Mouse (Mus musculus): ENCODE measurements around the gene Rdm1. TPM values are rescaled to one million over a fixed set of nuclear protein-coding genes. Genes with fewer than 3 reads are reported as not detected.
A peak's percentile ranks its signal among the peaks of the same experiment; 100 is the strongest.

Gene Rdm1
- total RNA-seq, 2 experiments from 2014 or later: 29.2 to 35.0 TPM

DNA sequence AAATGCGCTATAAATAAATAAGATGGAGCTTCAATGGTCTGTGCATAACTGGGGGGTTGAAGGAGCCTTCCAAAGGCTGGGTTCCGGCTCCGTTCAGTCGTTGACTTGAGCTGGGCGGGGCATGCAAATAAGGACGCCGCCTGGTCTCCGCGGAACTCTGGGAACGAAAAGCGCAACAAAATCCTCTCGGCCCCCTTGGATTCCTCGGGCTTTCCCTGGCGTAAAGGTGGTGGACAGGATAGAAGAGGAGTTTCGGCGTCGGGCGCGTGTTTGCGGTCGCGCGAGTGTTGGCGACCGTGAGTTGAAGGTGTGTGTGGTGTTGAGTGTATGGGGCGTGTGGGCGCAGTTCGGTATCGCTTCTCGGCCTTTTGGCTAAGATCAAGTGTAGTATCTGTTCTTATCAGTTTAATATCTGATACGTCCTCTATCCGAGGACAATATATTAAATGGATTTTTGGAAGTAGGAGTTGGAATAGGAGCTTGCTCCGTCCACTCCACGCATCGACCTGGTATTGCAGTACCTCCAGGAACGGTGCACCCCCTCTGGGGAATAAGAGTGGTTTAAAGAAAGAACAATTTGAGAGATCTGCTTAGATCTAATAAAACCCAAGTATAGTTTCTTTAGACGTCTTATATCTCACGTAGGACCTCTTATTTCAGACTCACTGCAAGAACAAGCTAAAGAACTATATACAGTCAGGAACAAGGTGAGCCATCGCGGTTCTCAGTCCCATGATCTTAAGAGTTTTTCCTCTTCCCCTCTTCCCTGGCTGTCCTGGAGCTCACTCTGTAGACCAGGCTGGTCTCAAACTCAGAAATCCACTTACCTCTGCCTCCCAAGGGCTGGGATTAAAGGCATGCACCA lies 31.1 kb downstream of the Rdm1 start:
- peak; percentile 85 for DNase-seq

DNA sequence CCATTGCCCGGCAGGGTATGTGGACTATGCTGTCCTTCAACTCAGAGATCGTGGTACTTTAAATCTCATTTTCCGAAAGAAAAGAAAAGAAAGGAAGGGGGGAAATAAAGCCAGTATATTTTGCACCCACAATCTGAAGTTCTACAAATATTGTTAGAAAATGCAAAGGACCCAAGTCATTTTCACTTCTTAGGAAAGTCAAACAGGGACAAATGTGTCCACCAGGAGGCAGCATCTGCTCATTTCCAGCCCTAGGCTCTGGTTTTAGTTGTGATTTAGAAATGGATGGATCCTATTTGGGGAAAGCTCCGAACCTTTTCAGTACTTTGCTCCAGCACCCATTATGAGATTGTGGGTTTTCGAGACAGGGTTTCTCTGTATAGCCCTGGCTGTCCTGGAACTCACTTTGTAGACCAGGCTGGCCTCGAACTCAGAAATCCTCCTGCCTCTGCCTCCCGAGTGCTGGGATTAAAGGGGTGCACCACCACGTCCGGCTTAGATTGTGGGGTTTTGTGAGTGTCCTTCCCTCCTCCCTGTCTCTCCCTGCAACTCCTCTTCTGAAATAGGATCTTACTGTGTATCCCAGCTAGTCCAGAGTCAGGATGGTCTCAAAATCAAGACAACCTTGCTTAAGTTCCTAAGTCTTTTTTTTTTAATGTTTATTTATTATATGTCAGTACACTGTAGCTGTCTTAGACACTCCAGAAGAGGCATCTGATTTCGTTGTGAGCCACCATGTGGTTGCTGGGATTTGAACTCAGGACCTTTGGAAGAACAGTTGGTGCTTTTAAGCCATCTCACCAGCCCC lies 32.0 kb downstream of the Rdm1 start:
- DNase-seq: peak; percentile 79

DNA sequence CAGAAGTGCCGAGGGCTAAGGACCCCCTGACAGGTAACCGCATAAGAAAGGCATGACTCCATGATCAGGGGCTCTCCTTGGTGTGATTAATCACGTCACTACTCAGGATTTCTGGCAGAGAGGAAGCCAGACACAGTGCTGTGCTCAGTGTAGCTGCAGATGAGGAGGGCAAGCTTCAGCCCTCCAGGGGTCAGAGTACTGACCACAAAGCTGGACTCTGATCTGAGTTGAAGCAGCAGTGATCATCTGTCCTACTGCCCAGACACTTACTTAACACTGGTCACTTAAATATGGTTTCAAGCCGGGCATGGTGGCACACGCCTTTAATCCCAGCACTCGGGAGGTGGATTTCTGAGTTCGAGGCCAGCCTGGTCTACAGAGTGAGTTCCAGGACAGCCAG lies 34.2 kb downstream of the Rdm1 start:
- no peak for DNase-seq

DNA sequence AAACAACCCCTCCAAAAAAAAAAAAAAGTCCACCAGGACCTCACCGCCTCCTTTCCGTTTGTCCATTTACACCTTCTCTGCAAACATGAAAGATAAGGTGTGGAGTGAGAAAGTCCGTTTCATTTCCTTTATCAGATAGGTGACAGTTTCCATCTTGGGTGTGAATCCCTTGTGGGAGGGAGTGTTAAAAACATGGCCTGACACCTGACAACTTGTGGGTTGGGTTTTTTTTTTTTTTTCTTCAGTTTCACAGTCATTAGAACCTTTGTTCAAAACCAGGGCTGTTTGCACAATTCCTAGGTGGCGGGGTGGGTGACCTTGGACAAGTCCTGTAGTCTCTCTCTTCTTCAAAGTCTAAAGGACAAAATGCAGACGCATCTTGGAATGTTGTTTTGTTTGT lies 34.8 kb downstream of the Rdm1 start:
- no peak for DNase-seq

DNA sequence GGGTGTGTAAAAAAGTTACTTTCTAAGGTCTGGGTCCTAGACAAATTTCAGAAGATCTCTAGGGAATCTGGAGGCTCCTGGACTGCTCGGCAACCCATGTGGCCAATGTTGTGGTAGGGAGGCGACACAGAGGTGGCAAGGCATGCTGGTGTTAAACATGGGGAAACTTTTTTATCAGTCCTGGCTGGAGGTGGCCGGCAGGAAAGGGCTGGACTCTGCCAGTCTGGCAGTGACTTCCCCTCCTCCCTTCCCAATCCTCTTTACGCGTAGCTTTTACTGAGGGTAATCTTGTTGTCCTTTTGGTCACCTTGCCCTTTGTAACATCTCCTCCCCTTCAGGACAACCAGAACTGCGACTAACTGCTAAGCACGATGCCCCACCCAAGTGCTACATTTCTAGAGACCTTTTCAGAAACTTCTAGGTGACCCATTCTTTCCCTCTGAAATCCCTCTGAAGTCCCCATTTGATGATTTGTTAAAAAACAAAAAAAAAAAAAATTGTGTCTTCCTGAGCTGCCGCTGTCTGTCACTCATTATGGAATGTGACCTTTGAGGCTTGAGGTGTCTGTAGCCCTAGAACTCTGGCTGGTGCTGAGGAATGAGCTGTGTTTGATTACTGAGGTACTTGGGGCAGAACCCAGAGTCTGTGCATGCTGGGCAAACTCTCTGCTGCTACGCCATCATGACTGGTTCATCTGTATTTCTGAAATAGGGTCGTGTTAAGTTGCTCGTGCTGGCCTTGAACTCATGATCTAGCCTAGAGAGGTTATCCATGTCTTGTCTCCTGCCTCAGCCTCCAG lies 36.4 kb downstream of the Rdm1 start:
- DNase-seq: no peak

DNA sequence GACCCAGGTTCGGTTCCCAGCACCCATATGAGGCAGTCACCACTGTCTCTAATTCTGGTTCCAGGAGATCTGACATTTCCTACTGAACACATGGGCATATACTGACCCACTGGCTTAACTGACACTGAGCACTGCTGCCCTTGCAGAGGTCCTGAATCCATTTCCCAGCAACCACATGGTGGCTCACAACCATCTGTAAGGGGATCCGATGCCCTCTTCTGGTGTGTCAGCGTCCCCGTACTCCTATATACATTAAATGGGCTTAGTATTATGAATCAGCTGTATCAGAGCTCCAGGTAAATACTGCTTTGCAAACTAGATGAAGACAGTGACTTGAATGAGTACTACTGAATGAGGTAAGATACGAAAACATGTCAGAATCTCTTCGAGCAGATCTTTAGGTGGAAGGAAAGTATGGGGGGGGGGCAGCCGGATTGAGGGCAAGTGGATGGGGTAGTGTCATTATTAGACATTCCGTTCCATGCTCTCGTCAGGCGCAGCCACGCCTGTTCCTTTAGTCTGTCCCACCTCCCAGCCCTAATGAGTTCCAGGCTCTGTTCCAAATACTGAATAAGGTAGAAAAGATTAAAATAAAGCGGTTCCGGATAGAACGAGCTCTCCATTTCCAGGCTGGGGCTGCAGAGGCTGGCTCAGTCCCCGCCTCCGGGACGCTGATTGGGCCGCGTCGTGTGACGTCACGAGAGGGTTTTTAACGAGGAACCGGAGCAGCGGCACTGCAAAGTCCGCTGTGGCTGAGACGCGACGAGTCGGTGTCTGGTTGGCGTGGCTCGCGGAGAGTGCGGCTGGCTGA lies 38.0 kb downstream of the Rdm1 start, which contains the start of gene Arl4d:
TSS of gene Arl4d (plus strand) at position 717 of the 811 bp plus-strand sequence.
- peak; percentile 97 for DNase-seq

DNA sequence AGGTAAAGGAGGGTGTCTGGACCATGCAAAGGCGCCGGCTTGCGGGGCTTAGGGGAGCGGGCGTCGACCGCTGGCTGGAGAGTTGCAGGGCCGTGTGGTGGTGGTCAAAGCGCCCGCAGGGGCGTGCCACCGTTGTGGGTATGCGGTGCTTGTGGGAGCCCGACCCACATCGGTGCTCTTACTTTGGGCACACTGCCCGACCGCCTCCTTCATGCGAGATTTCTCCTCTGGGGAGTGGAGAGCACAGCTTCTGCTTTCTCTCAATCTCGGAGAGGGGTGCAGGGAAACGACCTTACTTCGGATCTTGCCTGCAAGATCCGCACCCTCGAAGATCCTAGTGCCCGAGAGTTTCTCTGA lies 38.6 kb downstream of the Rdm1 start:
- DNase-seq: no peak

DNA sequence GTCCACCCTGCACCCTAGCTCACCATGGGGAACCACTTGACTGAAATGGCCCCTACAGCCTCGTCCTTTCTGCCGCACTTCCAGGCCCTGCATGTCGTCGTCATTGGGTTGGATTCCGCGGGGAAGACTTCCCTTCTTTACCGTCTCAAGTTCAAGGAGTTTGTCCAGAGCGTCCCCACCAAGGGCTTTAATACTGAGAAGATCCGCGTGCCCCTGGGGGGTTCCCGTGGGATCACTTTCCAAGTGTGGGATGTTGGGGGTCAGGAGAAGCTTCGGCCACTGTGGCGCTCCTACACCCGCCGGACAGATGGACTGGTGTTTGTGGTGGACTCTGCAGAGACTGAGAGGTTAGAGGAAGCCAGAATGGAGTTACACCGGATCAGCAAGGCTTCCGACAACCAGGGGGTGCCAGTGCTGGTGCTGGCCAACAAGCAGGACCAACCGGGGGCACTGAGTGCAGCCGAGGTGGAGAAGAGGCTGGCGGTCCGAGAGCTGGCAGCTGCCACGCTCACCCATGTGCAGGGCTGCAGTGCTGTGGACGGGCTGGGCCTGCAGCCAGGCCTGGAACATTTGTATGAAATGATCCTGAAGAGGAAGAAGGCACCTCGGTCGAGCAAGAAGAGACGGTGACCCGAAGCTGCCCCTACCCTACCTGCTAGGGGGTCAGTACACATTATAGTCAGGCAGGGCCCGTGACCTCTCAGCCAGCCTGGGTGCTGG lies 39.8 kb downstream of the Rdm1 start:
- peak; percentile 46 for DNase-seq

DNA sequence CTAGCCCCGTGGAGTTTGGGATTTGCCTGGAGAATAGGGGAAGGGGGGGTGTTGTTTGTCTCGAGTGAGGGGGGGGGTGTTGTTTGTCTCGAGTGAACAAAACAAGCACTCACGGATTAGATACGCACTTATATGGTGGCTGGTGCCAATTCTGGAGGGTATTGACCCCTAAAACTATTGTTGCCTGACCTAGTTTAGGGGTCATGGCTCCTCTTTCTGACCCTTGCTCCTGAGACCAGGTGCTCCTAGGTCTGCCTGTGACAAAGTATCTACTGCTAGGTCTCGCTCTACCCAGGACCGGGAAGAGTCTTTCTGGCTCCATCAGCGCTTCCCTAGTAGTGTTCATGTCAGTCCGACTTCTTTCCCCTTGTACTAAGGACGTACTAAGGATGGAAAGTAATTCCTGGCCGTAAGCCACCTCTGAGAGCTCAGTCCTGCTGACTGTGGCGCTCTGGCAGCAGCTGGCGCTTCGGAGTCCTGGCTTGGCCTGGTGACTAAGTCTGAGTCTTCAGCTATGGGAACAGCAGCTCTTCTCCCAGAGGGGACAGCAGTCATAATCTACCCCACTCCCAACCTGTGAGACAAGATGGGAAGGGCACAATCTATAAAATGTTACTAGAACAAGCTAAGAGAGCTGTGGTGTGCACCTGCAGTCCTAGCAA lies 41.0 kb downstream of the Rdm1 start:
- peak; percentile 79 for DNase-seq

DNA sequence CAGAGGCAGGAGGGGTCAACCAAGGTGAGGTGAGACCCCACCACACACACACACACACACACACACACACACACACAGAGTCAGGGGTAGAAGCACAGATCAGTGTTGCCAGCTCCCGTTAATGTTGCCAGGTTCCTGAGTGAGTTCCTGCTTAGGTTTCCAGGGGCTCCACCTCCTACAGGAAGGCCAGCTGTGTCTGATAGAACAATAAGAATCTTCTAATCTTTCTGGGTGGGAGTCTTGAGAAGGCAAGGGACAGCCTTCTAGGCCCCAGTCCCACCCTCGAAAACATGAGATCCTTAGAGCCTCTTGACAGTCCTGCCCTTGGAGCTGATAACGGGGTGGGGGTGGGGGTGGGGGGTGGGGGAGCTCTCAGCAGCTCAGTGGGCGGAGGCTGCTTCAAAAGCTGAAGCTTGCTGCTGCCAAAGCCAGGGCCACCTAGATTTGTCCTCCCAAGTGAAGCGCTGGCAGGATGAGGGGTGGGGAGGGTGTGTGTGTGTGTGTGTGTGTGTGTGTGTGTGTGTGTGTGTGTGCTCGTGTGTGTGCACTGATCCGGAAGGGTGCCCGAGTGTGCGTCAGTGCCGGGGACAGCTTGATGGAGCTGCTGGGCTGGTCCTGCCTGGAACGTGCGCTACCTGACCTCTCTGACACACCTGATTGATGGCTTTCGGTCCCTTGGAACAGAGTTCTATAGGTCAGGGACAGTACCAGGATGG lies 41.7 kb downstream of the Rdm1 start:
- DNase-seq: peak; percentile 52

DNA sequence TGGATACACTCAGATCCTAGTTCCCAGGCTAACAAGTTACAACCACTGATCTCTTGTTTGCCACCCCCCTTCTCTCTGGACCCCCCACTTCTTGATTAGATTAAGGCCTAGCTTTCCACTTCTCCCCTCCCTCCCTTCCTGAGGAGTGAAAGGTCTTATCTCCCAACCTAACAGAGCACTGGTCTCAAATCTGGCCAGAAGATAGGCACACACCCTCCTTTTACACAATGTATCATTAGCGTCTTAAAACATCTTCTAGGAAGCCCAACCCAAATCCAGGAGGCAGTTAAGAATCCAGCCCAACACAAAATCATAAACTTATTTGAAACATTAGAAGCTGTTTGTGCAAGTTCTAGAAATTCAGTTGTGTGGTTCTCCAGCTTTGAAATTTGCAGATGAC lies 43.3 kb downstream of the Rdm1 start:
- no peak for DNase-seq

DNA sequence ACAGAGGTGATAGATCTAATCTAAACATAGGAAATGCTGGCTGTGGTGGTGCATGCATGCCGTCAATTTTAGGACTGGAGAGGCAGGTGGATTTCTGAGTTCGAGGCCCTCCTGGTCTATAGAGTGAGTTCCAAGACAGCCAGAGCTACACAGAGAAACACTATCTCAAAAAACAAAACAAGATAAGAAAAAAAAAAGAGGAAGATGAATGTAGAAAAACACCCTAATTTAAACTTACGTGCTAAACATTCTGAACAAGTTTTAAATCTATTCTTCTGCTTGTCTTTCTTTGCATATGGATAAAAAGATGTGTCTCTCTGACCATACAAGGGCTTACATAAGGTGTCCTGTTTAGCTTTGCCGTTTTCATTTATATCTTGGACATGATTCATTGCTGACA lies 44.3 kb downstream of the Rdm1 start:
- DNase-seq: no peak

DNA sequence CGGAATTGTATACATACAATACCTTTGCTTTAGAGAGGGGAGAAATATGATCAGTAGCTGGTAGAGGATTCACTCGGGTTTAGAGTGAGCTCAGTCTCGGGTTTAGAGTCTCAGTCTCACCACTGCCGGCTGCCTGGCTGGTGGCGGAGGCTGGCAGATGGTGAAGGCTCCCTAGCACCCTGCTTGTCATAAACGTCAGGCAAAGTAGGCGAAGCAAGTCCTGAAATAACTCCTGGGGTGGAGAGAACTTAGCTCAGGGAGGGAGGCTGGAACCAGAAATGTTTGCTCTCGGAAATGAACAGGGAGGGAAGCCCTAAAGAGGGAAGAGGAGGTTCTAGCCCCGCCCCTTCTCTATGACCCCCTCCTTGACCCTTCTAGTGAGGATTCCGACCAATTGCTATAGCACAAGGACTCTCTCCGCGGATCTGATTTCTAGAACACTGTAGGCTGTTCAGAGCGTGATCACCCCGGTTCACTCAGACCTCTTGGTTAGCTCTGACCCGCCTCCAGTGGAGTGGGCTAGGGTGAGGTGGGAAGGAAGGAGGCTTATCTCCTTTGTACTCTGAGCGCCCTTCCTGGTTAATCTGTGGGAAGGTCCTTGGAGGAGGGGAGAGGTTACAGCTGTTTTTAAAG lies 46.1 kb downstream of the Rdm1 start:
- DNase-seq: peak; percentile 45

DNA sequence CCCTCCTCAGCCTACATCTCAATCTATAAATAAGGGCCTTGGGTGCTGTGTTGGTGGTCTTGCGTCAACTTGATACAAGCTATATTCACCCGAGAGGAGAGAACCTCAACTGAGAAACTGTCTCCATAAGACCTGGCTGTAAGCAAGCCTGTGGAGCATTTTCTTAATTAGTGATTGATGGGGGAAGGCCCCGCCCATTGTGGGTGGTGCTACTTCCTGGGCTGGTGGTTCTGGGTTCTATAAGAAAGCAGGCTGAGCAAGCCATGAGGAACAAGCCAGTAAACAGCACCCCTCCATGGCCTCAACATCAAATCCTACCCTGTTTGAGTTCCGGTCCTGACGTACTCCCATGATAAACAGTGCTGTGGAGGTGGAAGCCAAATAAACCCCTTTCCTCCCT lies 47.1 kb downstream of the Rdm1 start:
- DNase-seq: no peak

DNA sequence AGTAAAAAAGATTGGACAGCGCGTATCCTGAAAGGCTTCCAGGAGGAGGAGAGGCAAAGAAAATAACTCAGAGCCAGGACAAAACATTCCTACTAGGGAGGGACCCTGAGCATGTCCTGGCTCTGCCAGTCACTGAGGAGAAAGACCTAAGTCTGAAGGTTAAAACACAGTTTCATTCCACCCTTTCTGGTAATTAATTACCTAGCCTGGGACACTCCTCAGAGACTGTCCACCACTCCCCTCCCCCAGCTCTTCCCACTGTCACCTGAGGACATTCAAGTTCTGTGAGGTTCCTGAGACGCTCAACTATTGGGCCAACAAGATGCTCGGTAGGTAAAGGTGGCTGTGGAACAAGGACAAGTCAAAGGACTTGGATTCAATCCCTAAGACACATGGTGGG lies 48.4 kb downstream of the Rdm1 start:
- DNase-seq: no peak

DNA sequence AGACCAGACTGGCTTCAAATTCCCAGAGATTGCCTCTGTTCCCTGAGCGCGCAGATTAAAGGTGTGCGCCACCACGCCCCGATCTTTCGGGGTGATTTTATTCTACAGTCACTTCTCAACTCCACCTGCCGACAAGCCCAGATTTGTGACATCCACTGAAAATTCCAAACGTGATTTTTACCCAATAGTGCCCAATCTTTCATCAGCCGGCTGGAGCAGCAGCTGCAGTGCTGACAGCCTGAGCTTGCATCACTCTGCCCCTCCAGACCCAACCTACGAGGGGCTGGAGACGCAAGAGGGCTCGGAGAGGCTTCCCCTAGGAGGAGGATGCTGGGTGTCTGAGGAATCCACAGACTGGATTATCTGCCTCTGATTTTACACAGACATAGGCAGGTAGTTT lies 50.7 kb downstream of the Rdm1 start:
- no peak for DNase-seq

DNA sequence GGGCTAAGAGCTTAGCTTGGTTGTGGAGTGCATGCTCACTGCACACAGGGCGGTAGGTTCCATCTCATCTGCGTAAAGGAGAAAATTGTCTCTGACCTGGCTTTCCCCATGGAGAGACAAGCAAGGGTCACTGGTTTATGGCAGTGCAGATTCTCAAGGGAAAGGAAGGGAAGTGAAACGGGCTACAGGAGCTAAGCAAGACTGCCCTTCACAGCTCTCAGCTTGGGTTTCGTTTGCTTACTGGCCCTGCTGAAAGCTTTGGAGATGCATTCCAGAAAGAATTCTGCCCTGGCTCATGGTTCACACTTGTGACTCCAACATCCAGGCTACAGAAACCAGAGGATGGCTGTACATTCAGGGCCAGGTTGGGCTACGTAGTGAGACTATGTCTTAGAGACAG lies 51.8 kb downstream of the Rdm1 start:
- DNase-seq: no peak

DNA sequence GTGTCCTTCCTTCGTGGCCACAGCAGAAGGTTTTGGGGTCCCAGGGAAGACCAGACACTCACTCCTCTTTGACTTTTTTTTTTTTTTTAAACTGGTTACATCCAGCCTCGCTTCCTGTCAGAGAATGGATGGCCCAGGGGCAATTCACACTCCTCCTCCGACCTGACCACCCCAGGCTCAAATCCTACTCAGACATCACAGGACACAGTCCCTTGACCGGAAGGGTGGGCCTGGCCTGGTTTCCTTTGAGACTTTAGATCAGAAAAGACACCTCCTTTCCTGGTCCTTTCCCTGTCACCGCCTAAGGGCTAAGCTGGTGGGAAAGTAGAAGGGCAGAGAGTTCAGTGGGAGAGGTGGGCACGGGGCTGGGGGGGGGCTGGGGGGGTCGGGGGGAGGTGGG lies 52.9 kb downstream of the Rdm1 start:
- DNase-seq: peak; percentile 25

DNA sequence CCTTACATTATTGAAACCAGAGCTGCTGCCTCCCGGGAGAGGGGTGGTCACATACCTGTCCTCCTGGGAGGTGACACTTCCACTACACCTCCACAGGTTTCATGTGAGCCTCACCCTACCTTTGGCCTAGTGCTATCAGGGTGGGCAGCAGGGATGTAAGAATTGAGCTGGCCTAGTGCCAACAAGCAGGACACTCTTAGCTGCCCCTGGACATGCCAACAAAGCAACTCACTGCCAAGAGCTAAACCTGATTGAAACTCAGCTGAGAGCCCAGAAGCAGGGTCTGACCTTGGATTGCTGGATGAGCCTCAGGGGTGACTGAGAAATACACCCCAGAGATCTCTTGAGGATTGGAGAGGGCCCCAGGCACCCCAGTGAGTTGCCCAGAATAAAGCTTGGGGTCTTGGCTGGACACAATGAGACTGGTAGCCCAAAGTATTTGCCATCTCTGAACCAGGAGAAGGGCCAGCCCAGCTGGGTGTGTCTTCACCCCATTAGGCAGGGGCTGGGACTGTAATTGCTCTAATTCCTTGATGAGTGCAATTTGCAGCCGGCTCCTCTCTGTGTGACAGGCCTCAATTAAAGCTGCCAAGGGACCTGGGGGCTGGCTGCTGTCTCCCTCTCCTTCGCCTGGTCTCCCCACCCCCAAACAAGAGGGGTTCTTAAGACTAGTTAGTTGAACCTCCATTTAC lies 53.8 kb downstream of the Rdm1 start:
- DNase-seq: peak; percentile 42
